Mouse (Mus musculus): Measurements from ENCODE around the gene St13.

- TF ChIP-seq PAX5 (IDR thresholded peaks at IDR 0.05; ENCODE audit: low read length) (no peak), ZMIZ1 (IDR thresholded peaks at IDR 0.05; ENCODE audit: low read depth, low read length) (no peak), SIN3A (IDR thresholded peaks at IDR 0.05; ENCODE audit: low read length) (no peak)
Measured at GRCm38 (mm10) chr15:81398189-81398588, 1.7 kb downstream of the St13 start.

Measured in CH12.LX (cell line).